Mouse (Mus musculus) hindbrain, embryonic 10.5 days (tissue): ENCODE results near the gene Slc25a13. TPM values are rescaled to one million over a fixed set of nuclear protein-coding genes. Genes with fewer than 3 reads are reported as not detected.
"Not testable (repeated sequence)": the region's sequence is repeated elsewhere in the genome, so short reads cannot be mapped to it uniquely, and the experiment has no call there.

ENCODE experiments used
- DNase-seq: peaks from one replicate; pipeline ENCODE4 v3.0.0-alpha.2; 2017; ENCODE audit warnings: low spot score
- H3K27ac ChIP-seq: fragments of 300-500 bp; sonication (generic); 2 replicates; pipeline ENCODE4 v1.5.1; 2016; ENCODE audit warnings: mild to moderate bottlenecking, moderate library complexity
- H3K27me3 ChIP-seq: fragments of 300-500 bp; sonication (generic); 2 replicates; pipeline ENCODE4 v1.6.1; 2016; ENCODE audit warnings: mild to moderate bottlenecking; ENCODE audit not compliant: poor library complexity, insufficient read depth, severe bottlenecking
- H3K36me3 ChIP-seq: fragments of 300-500 bp; sonication (generic); 2 replicates; pipeline ENCODE4 v1.6.1; 2016; ENCODE audit warnings: mild to moderate bottlenecking, moderate library complexity
- H3K4me1 ChIP-seq: fragments of 300-500 bp; sonication (generic); replicated peaks from 2 replicates; pipeline ENCODE4 v1.6.1; 2016; ENCODE audit warnings: mild to moderate bottlenecking
- H3K4me3 ChIP-seq: fragments of 300-500 bp; sonication (generic); 2 replicates; pipeline ENCODE4 v1.5.1; 2016; ENCODE audit warnings: mild to moderate bottlenecking, moderate library complexity
- H3K9me3 ChIP-seq: fragments of 300-500 bp; sonication (generic); 2 replicates; pipeline ENCODE4 v1.6.1; 2016; ENCODE audit warnings: mild to moderate bottlenecking, moderate library complexity
- WGBS: fragments of 180-500 bp; shearing (Covaris S2); methylation state at CpG from one replicate; pipeline ENCODE4 v1.1.7; 2016; 5-methylcytosine and 5-hydroxymethylcytosine counted together
- polyA plus RNA-seq: library from polyadenylated mRNA; unstranded; fragments of >200 nt; fragmentation: Nextera tagmentation; extraction: Ambion mirVana; gene quantifications from 2 replicates; pipeline ENCODE4 v1.2.1, GENCODE M21; 2016

Slc25a13 gene
- polyA plus RNA-seq, 1 experiment from 2014 or later, result 29.7 TPM

DNA sequence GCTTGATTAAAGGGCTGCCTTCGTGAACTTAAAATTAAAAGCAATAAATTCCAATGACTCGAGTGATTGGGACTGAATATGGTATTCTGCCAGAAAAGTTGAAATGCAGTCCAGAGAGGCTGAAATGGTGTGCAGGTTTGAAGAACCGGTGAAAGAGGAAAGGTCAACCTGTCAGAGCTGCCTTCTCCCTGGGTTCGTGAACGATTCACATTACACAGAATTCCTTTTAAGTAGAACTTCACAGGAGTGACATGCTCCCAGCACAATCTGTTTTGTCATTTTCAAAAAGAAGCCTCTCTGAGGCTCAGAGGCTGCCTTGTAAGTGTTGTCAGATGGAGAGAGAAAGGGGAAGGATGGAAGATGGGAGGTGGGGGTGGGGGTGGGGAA is 860 bp downstream of the Slc25a13 start:
- DNase-seq, result no peak
- Histone ChIP-seq H3K27ac (peak overlapping the region; percentile 95), H3K4me1 (peaks cover 22% of the 10 kb centered on the region), H3K27me3 (no peaks in the 10 kb centered on the region), H3K4me3 (peak overlapping the region; percentile 81), H3K9me3 (no peaks in the 10 kb centered on the region), H3K36me3 (peaks cover 2% of the 10 kb centered on the region; the same call in 1 of the 2 replicates)
- 40% methylated on average over 5 of the region's 5 CpGs for WGBS

DNA sequence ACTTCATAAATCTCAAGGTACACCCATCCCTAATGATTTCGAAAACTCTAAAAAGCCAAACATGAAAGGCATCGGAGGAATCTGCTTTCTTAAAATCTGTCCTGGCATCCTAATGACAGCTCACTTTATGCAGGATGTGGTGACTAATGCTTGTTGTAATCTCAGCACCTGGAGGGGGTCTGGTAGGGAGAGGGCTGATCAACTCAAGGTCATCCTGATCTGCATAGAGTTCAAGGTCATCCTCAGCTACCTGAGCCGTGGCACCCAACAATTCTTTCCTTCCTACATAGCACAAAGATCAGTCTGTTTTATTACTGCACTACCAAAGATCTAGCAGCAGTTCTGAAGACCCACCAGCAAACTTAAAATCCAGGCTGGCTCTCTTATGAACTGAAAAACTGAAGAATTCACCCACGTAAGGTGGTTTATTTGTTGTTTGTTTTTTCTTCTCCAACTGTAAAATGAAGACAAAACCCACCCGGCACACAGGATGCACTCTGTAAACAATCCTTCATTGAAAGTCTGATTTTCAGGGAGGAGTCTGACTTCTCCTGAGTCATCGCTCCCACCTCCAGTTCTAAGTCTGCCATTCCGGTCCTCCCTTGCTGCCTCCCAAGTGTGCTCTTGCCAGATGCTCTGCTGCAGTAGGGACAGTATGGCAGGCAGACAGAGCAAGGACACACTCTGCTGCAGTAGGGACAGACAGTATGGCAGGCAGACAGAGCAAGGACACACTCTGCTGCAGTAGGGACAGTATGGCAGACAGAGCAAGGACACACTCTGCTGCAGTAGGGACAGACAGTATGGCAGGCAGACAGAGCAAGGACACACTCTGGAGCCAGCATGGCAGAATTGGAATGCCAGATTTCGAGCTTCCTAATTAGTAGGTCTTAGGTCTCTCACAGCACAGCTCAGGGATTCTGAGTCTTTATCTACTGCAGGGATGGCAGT is 4.3 kb downstream of the Slc25a13 start:
- no peak overlapping the region for H3K4me3 ChIP-seq
- WGBS, result 85% methylated on average over 8 of the region's 8 CpGs

DNA sequence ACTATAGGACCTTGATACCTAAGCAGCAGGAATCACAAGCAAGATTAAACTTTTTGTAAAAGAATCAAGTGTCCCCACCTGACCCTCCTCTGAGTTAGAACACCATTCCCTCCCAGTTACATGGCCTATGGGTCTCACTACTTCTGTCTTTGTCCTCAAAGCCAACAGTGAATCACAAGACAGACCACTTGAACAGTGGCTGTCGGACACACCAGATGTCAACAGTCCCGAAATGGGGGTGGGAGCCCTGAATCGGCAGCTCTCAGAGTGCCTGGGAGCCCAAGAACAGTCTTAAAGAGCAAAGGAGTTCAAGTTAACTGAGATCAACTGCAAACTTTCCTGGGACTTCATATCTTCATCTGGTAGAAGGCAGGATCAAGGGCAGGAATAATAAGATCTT is 5.0 kb downstream of the Slc25a13 start:
- no peaks in the 10 kb centered on the region for H3K9me3 ChIP-seq
- no peaks in the 10 kb centered on the region for H3K27me3 ChIP-seq
- no peak for DNase-seq
- H3K4me3 ChIP-seq, result no peak overlapping the region
- H3K36me3 ChIP-seq, result peaks cover 8% of the 10 kb centered on the region; the same call in 1 of the 2 replicates
- peaks cover 36% of the 10 kb centered on the region for H3K4me1 ChIP-seq
- H3K27ac ChIP-seq, result no peak overlapping the region
- 89% methylated on average over 3 of the region's 3 CpGs for WGBS

More for the DNA sequence above, 4.3 kb downstream of the Slc25a13 start:
- no peaks in the 10 kb centered on the region for H3K9me3 ChIP-seq
- DNase-seq, result no peak
- H3K27me3 ChIP-seq, result no peaks in the 10 kb centered on the region
- H3K4me1 ChIP-seq, result peaks cover 40% of the 10 kb centered on the region
- no peak overlapping the region for H3K27ac ChIP-seq
- peaks cover 8% of the 10 kb centered on the region; the same call in 1 of the 2 replicates for H3K36me3 ChIP-seq

DNA sequence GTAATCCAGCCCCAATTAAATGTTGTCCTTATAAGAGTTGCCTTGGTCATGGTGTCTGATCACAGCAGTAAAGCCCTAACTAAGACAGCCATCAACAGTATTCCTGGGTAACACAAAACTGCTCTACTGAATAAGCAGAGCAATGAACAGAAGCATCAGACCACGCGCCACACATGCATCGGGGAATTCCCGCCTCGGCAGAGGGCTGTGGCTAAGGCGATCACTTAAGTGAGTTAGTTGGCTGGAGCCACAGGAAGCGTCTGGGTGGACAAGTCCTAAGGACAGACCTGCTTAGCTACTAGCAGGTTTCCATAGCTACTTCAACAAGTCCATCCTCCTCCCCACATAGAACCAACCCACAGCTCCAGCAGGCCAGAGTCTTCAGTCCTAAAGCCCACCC is 6.3 kb downstream of the Slc25a13 start:
- Histone ChIP-seq H3K27ac (no peak overlapping the region), H3K9me3 (no peaks in the 10 kb centered on the region), H3K4me3 (no peak overlapping the region), H3K4me1 (peaks cover 23% of the 10 kb centered on the region), H3K27me3 (no peaks in the 10 kb centered on the region), H3K36me3 (peaks cover 8% of the 10 kb centered on the region; the same call in 1 of the 2 replicates)
- no peak for DNase-seq
- 94% methylated on average over 7 of the region's 7 CpGs for WGBS

DNA sequence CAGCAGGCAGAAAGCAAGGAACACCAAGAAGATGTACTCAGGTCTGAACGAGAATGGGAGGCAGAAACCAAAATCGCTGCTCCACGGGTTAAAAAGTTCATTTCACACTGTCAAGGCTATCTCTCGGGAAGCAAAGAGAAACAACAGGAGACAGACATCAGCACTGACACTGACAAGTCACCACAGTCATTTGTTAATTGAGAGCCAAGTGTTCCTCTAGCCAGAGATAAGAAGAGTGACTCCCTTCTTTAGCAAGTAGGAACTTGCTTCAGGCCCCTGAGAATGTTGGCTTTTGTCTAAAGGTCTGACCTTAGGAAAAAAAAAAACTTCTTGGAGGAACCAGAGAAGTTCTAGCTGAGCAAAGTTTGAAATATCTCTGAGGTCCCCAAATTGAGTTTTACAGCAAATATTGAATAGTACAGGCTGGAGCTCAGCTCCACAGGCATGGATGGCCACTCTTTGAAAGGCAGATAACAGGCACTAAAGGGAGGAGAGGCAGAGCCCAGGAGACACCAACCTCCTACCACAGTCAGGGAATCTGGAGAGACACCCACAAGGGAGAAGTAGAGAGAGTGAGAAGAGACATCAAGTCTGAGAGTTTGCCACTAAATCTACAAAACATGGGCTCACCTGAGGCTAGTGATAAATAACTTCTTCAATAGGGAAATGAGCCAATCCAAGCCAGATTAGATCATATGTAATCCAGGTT is 8.5 kb downstream of the Slc25a13 start:
- no peak for DNase-seq
- 57% methylated on average over 4 of the region's 4 CpGs for WGBS
- Histone ChIP-seq H3K4me3 (no peak overlapping the region), H3K36me3 (peaks cover 8% of the 10 kb centered on the region; the same call in 1 of the 2 replicates), H3K27ac (no peak overlapping the region), H3K27me3 (no peaks in the 10 kb centered on the region), H3K4me1 (peaks cover 21% of the 10 kb centered on the region), H3K9me3 (no peaks in the 10 kb centered on the region)

DNA sequence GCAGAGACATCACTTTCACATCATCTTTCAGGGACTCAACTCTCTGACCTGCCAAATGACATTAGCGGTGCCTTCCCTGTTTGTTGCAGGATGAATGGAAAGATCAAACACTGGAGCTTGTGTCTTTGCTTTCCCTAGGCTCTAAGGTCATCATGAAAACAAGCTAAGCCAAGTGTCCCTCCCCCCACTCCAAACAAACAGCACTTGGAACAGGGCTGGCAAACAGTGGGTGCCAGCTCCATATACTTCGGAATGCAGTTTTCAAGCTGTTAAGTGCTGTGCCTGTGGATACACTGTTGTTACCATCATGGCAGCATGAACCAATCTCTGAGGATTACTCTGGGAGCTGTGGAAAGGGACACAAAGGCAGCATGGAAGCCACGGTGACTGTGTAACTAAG is 9.1 kb downstream of the Slc25a13 start:
- H3K4me1 ChIP-seq, result peaks cover 19% of the 10 kb centered on the region
- H3K9me3 ChIP-seq, result no peaks in the 10 kb centered on the region
- no peak overlapping the region for H3K27ac ChIP-seq
- H3K4me3 ChIP-seq, result no peak overlapping the region
- no peak for DNase-seq
- peaks cover 8% of the 10 kb centered on the region; the same call in 1 of the 2 replicates for H3K36me3 ChIP-seq
- 73% methylated on average over 3 of the region's 3 CpGs for WGBS
- H3K27me3 ChIP-seq, result no peaks in the 10 kb centered on the region

DNA sequence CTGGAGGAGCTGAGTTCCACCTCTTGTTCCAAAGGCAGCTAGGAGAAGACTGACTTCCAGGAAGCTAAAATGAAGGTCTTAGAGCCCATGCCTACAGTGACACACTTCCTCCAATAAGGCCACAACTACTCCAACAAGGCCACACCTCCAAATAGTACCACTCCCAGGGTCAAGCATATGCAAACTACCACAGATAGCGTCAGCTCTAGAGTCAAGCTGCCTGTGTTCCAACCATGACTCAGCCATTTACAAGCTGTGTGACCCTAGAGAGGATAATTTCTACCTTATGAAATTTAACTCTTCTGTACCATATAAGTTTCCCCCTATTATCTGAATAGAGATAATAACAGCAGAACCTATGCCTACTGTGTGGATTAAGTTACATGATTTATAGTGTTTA is 9.6 kb downstream of the Slc25a13 start:
- H3K9me3 ChIP-seq, result no peaks in the 10 kb centered on the region
- H3K27ac ChIP-seq, result no peak overlapping the region
- no peak for DNase-seq
- H3K36me3 ChIP-seq, result peaks cover 8% of the 10 kb centered on the region; the same call in 1 of the 2 replicates
- peaks cover 18% of the 10 kb centered on the region for H3K4me1 ChIP-seq
- WGBS, result 75% methylated on average over 1 of the region's 1 CpGs
- no peak overlapping the region for H3K4me3 ChIP-seq
- H3K27me3 ChIP-seq, result no peaks in the 10 kb centered on the region

DNA sequence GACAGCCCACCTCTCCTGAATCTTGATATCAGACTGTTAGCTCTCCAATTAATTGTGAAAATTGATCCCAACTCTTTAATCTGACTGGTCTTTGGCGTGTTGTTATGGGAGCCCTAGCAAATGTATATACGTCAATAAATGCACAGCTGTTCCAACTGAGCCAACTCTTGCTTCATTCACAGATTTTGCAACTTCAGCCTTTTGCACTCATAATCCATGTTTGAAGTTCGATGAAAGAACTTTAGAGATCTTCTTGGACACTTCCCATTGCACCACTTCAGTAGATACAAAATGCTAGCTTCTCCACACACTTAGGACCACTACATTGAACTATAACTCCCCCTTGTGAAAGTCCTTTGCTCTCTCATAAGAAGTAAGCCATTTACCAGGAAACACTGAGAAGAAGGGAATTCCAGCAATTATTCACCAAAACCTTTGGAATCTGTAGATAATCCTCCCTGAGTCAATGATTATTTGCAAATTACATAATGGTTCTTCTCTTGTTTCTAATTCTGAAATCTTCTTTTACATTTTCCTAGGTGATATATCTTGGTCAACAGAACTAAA is 11.3 kb downstream of the Slc25a13 start:
- DNase-seq, result no peak
- Histone ChIP-seq H3K27me3 (no peaks in the 10 kb centered on the region), H3K36me3 (peaks cover 7% of the 10 kb centered on the region), H3K4me3 (no peak overlapping the region), H3K9me3 (no peaks in the 10 kb centered on the region), H3K27ac (no peak overlapping the region), H3K4me1 (peaks cover 18% of the 10 kb centered on the region)
- 92% methylated on average over 3 of the region's 3 CpGs for WGBS

DNA sequence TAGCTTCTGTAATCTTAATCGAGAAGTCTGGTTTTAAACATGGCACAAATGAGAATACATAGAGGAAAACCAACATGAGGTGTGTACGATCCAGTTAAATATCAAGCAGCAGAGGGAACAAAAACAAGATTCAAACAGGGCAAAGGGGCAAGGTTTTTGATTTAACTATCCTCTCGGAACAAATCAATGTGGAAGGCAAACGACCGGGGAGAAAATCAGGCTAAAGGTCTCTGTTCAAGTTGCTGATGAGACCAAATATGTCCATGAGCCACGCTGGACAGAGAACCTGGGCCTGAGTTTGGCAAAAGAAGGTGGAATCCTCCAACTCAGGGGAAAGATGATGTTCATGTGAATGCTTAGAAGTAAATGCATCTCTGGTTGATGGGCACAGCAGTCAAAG is 14.5 kb downstream of the Slc25a13 start:
- Histone ChIP-seq H3K27ac (no peak overlapping the region), H3K36me3 (peaks cover 14% of the 10 kb centered on the region), H3K27me3 (no peaks in the 10 kb centered on the region), H3K4me1 (no peaks in the 10 kb centered on the region), H3K9me3 (no peaks in the 10 kb centered on the region), H3K4me3 (no peak overlapping the region)
- WGBS, result 91% methylated on average over 6 of the region's 6 CpGs
- no peak for DNase-seq

DNA sequence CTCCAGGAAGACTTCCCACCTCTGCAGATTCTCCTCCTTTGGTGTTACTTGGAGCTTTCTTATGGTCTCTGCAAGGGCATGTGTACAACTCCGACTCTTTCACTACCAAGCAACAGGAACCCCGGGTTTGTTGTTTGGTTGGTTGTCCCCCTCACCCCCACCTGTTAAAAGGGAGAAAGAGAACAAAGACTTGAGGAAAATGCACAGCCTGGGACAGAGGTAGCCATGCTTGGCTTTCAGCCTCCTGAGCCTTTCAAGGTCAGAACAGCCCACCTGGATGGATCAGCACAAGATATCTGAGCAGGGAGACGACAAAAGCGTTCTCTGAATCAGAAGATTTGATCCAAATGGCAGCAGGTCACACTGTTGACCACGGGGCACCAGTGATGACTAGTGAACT is 15.0 kb downstream of the Slc25a13 start:
- Histone ChIP-seq H3K4me3 (no peak overlapping the region), H3K27ac (no peak overlapping the region), H3K36me3 (peaks cover 14% of the 10 kb centered on the region), H3K9me3 (no peaks in the 10 kb centered on the region), H3K4me1 (no peaks in the 10 kb centered on the region), H3K27me3 (no peaks in the 10 kb centered on the region)
- DNase-seq, result no peak
- 83% methylated on average over 5 of the region's 5 CpGs for WGBS

DNA sequence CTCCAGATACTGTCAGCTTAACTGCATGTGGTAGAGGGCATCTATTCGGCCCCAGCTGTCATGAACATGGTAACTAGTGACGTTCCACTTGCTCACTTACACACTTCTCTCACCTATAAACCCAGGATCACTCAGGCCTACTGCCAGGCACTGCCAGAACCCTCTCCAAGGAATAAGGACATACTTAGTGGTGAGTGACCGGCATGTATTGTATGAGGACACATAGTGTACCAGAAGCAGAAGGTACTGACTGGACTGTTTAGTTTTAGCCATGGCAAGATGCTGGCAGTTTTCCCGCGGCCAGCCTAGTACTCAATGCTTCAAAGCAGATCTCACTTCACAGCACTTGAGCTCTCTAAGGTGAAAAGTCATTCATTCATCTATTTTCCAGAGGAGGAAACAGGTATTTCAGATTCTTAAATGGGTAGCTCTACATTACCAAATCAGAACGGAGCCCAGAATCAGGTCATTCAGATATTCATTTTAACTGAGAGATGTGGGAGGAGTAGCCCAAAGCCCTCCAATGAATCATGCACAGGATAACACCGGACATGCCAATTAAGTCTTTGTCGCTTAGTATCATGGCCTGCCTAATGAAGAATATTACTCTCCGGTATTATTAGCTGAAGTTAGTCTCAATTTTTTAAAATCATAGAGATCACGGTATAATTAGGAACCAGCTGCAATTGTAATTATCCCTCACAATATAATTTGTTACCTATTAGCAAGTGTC is 17.7 kb downstream of the Slc25a13 start:
- Histone ChIP-seq H3K4me1 (no peaks in the 10 kb centered on the region), H3K9me3 (no peaks in the 10 kb centered on the region), H3K4me3 (no peak overlapping the region), H3K27ac (no peak overlapping the region), H3K36me3 (peaks cover 20% of the 10 kb centered on the region), H3K27me3 (no peaks in the 10 kb centered on the region)
- DNase-seq, result no peak
- 95% methylated on average over 10 of the region's 10 CpGs for WGBS

DNA sequence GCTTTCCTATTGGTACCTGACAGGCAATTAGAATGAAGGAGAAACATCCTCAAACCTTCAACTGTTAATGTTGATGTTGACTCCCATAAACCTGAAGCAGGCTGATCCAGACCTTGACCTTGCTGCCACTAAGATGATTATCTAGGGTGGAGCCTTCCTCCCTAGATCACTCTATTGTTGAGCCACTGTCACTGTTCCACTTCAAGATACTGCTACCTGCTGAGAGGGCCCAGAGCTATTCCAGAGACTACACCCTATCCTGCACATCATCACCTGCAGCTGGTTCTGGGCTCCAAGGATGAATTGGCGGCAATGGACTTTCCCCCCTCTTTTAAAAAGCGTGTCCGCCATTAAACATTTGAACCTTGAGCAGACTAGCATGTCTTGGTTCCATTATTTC is 18.9 kb downstream of the Slc25a13 start:
- not testable (repeated sequence) for H3K9me3 ChIP-seq, H3K4me3 ChIP-seq, H3K27ac ChIP-seq, H3K27me3 ChIP-seq, DNase-seq, H3K4me1 ChIP-seq
- H3K36me3 ChIP-seq, result peaks cover 20% of the 10 kb centered on the region
- WGBS, result 97% methylated on average over 3 of the region's 3 CpGs
